Mouse (Mus musculus) hindbrain, embryonic 10.5 days (tissue): ENCODE measurements around the gene Dcun1d4. TPM values are rescaled to one million over a fixed set of nuclear protein-coding genes. Genes with fewer than 3 reads are reported as not detected.
"Not testable (repeated sequence)": the region's sequence is repeated elsewhere in the genome, so short reads cannot be mapped to it uniquely, and the experiment has no call there.

Experiments used
- DNase-seq: peaks from one replicate; pipeline ENCODE4 v3.0.0-alpha.2; 2017; ENCODE audit warnings: low spot score
- H3K27ac ChIP-seq: fragments of 300-500 bp; sonication (generic); 2 replicates; pipeline ENCODE4 v1.5.1; 2016; ENCODE audit warnings: mild to moderate bottlenecking, moderate library complexity
- H3K27me3 ChIP-seq: fragments of 300-500 bp; sonication (generic); 2 replicates; pipeline ENCODE4 v1.6.1; 2016; ENCODE audit warnings: mild to moderate bottlenecking; ENCODE audit not compliant: poor library complexity, insufficient read depth, severe bottlenecking
- H3K36me3 ChIP-seq: fragments of 300-500 bp; sonication (generic); 2 replicates; pipeline ENCODE4 v1.6.1; 2016; ENCODE audit warnings: mild to moderate bottlenecking, moderate library complexity
- H3K4me1 ChIP-seq: fragments of 300-500 bp; sonication (generic); replicated peaks from 2 replicates; pipeline ENCODE4 v1.6.1; 2016; ENCODE audit warnings: mild to moderate bottlenecking
- H3K4me3 ChIP-seq: fragments of 300-500 bp; sonication (generic); 2 replicates; pipeline ENCODE4 v1.5.1; 2016; ENCODE audit warnings: mild to moderate bottlenecking, moderate library complexity
- H3K9me3 ChIP-seq: fragments of 300-500 bp; sonication (generic); 2 replicates; pipeline ENCODE4 v1.6.1; 2016; ENCODE audit warnings: mild to moderate bottlenecking, moderate library complexity
- WGBS: fragments of 180-500 bp; shearing (Covaris S2); methylation state at CpG from one replicate; pipeline ENCODE4 v1.1.7; 2016; 5-methylcytosine and 5-hydroxymethylcytosine counted together
- polyA plus RNA-seq: library from polyadenylated mRNA; unstranded; fragments of >200 nt; fragmentation: Nextera tagmentation; extraction: Ambion mirVana; gene quantifications from 2 replicates; pipeline ENCODE4 v1.2.1, GENCODE M21; 2016

Gene Dcun1d4
- 45.7 and 46.9 TPM in 2 replicates for polyA plus RNA-seq

DNA sequence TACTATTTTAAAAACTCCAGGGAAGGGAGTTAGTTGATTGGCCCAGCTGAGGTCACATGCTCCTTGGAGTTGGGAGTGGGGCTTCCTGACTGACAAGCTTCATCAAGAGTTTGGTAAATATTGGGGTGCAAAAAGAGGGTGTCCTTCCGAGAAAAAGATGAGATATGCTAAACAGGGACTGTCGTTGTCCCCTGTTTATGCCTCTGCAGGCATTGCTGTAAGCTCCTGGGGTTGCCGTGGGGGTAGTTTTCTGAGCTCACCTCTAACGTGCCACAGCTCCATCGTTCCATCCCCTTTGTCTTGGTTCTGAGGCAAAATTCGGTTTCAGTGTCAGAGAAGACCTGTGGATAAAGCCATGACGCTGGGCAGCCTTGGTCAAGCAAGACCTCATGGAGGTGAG is at the start of gene Dcun1d4:
Gene Dcun1d4, plus strand, starts transcription at position 301 of the 400 bp plus-strand sequence.
- H3K4me3 ChIP-seq, result no peak within 1 kb of the TSS
- H3K9me3 ChIP-seq, result no peaks in the 10 kb centered on the region
- no peaks in the 10 kb centered on the region for H3K27me3 ChIP-seq
- 80% methylated on average over 7 of the region's 7 CpGs for WGBS
- DNase-seq, result no peak
- H3K4me1 ChIP-seq, result peaks cover 7% of the 10 kb centered on the region
- H3K27ac ChIP-seq, result no peak within 1 kb of the TSS
- no peaks in the 10 kb centered on the region for H3K36me3 ChIP-seq

- no peaks in the 10 kb centered on the region for H3K36me3 ChIP-seq
- WGBS, result 24% methylated on average over 14 of the region's 14 CpGs
- no peak overlapping the region for H3K4me3 ChIP-seq
- peak; percentile 76 for DNase-seq
- 0 out of 2 replicates have a peak, but pooled peaks cover 3% of the 10 kb centered on the region for H3K27me3 ChIP-seq
- H3K4me1 ChIP-seq, result 0 out of 2 replicates have a peak, but pooled peaks cover 3% of the 10 kb centered on the region
- no peaks in the 10 kb centered on the region for H3K9me3 ChIP-seq
- no peak overlapping the region for H3K27ac ChIP-seq
These were observed 49.2 kb upstream of the Dcun1d4 start for GRCm38 (mm10) chr5:73431581-73431980.

DNA sequence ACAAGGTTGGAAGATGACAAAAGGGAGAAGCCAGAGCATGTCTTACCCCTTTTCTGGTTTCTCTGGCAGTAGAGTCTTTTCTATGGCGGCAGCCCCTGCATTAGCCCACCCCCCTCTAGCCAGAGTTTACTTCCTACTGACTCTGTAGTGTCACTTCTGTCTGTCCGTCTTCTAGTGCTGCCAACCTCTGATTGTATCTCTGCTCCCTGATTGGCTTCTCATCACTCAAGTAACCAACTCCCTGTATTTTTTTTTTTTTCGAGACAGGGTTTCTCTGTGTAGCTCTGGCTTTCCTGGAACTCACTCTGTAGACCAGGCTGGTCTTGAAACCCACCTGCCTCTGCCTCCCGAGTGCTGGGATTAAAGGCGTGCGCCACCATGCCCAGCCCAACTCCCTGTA is 48.0 kb upstream of the Dcun1d4 start:
- WGBS, result 84% methylated on average over 6 of the region's 6 CpGs
- no peaks in the 10 kb centered on the region for H3K36me3 ChIP-seq
- H3K4me3 ChIP-seq, result no peak overlapping the region
- 0 out of 2 replicates have a peak, but pooled peaks cover 3% of the 10 kb centered on the region for H3K4me1 ChIP-seq
- DNase-seq, result no peak
- H3K27ac ChIP-seq, result no peak overlapping the region
- H3K9me3 ChIP-seq, result no peaks in the 10 kb centered on the region
- H3K27me3 ChIP-seq, result 0 out of 2 replicates have a peak, but pooled peaks cover 3% of the 10 kb centered on the region

- Histone ChIP-seq H3K9me3 (no peaks in the 10 kb centered on the region), H3K27me3 (0 out of 2 replicates have a peak, but pooled peaks cover 3% of the 10 kb centered on the region), H3K4me3 (no peak overlapping the region), H3K4me1 (0 out of 2 replicates have a peak, but pooled peaks cover 3% of the 10 kb centered on the region), H3K36me3 (no peaks in the 10 kb centered on the region), H3K27ac (no peak overlapping the region)
- 75% methylated on average over 7 of the region's 7 CpGs for WGBS
- DNase-seq, result no peak
These were observed 46.0 kb upstream of the Dcun1d4 start for GRCm38 (mm10) chr5:73434764-73435163.

DNA sequence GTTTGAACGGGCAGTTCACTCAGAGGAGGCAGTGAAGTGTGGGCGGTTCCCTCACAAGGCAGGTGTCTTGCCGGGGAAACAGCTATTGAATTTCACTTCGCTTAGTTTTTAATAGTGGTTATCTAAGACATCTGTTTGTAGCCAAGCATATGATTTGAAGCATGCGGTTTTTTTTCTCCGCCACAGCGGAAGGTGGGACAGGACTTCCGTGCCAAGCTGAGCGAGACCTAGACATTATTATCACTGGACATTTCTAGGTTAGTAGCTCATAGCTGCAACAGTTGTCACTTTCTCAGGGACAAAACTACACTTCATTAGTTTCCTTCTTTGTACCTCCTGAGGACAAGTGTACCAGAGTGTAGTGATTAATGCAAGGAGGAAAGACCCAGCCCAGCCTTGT is 38.6 kb upstream of the Dcun1d4 start:
- no peak overlapping the region for H3K27ac ChIP-seq
- H3K27me3 ChIP-seq, result no peaks in the 10 kb centered on the region
- WGBS, result 78% methylated on average over 9 of the region's 9 CpGs
- H3K4me1 ChIP-seq, result no peaks in the 10 kb centered on the region
- H3K9me3 ChIP-seq, result no peaks in the 10 kb centered on the region
- H3K36me3 ChIP-seq, result no peaks in the 10 kb centered on the region
- DNase-seq, result no peak
- no peak overlapping the region for H3K4me3 ChIP-seq

DNA sequence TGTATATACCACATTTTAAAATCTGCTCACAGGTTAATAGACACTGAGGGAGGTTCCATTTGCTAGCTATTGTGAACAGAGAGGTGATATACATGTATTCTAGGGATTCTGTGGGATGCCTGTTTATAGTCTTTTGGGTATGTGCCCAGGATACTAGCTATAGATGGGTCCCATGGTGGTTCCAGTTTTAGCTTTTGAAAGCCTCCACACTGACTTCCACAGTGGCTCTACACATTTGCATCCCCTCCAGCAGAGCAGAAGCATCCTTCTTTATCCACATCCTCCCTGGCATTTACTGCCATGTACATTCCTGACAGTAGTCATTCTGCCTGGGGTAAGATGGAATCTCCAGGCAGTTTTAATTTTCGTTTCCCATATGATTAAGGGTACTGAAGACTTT is 30.5 kb upstream of the Dcun1d4 start:
- WGBS, result 82% methylated on average over 1 of the region's 1 CpGs
- no peaks in the 10 kb centered on the region for H3K27me3 ChIP-seq
- H3K27ac ChIP-seq, result no peak overlapping the region

GRCm38 (mm10) chr5:73454502-73455306 is 26.1 kb upstream of the Dcun1d4 start:
- 87% methylated on average over 2 of the region's 2 CpGs for WGBS
- Histone ChIP-seq H3K36me3 (no peaks in the 10 kb centered on the region), H3K4me3 (no peak overlapping the region), H3K9me3 (no peaks in the 10 kb centered on the region), H3K4me1 (no peaks in the 10 kb centered on the region), H3K27ac (no peak overlapping the region), H3K27me3 (no peaks in the 10 kb centered on the region)
- DNase-seq, result no peak

More for the DNA sequence above, 30.5 kb upstream of the Dcun1d4 start:
- no peak for DNase-seq
- no peaks in the 10 kb centered on the region for H3K36me3 ChIP-seq
- no peaks in the 10 kb centered on the region for H3K9me3 ChIP-seq
- no peak overlapping the region for H3K4me3 ChIP-seq
- no peaks in the 10 kb centered on the region for H3K4me1 ChIP-seq

DNA sequence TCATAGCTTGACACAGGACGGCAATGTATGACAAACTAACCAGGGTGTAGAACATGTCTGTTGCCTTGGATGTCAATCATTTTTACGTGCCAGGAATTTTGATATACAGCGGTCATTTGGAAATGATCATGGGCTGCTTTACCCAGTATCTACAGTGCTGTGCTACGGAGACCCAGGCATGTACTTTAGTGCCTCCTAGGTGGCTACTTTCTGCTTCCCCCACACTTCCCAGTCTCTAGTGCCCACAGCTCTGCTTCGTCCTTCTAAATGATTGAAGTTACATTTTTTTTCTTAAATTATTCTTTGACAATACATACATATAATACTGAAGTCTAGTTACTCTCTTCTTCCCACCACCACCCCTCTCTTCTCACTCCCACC is 25.5 kb upstream of the Dcun1d4 start:
- H3K36me3 ChIP-seq, result no peaks in the 10 kb centered on the region

DNA sequence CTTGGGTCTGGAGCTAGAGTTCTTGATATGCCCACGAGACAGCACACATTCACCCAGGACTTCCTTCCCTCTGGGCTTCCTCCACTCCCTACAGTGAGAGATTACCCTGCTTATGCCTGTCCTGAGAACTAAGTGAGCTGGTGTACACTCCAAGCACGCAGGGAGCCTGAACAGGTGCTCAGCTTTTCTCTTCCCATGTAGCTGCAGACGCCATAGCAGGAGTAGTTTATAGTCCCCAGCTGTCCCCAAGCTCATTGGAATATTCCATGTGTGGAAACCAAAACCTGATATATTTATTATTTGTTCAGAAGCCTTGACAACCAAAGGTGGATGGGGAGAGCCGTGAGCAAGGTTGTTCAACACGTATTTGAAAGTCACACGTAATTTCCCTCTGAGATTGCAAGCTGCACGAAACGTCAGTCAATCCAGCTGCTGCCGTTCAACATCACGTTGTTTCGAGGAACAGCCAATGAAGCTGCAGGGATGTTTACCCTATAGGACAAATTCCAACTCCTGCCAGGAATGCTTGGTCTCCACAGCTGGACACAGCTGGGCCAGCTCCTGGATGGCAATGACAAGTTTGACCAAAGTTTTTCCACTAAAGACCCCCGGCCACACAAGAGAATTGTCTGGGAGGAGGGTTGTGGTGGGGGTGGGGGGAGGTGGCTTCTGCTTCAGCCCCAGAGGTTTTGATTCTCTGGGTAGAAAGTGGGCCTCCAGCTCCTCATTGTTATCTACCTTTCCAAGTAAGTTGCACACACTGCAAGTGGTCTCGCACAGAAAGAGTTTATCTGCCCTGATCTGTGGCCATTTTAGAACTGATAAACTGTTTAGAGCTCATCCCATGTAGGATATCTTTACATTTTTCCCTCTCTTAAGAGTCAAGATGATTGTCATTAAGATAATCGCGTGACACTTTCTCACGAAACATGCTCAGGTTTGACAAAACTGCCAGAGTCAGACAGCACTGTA is 12.1 kb upstream of the Dcun1d4 start:
- 86% methylated on average over 16 of the region's 16 CpGs for WGBS
- DNase-seq, result no peak

More for the DNA sequence above, 25.5 kb upstream of the Dcun1d4 start:
- H3K27ac ChIP-seq, result no peak overlapping the region
- H3K4me1 ChIP-seq, result no peaks in the 10 kb centered on the region
- DNase-seq, result no peak
- H3K27me3 ChIP-seq, result no peaks in the 10 kb centered on the region
- no peak overlapping the region for H3K4me3 ChIP-seq
- H3K9me3 ChIP-seq, result no peaks in the 10 kb centered on the region
- WGBS, result 89% methylated on average over 5 of the region's 5 CpGs

GRCm38 (mm10) chr5:73474412-73475405 is 6.1 kb upstream of the Dcun1d4 start:
- H3K36me3 ChIP-seq, result no peaks in the 10 kb centered on the region

More for the DNA sequence above, 12.1 kb upstream of the Dcun1d4 start:
- H3K4me3 ChIP-seq, result no peak overlapping the region
- H3K36me3 ChIP-seq, result no peaks in the 10 kb centered on the region
- H3K27ac ChIP-seq, result no peak overlapping the region
- H3K27me3 ChIP-seq, result no peaks in the 10 kb centered on the region
- no peaks in the 10 kb centered on the region for H3K9me3 ChIP-seq
- no peaks in the 10 kb centered on the region for H3K4me1 ChIP-seq

DNA sequence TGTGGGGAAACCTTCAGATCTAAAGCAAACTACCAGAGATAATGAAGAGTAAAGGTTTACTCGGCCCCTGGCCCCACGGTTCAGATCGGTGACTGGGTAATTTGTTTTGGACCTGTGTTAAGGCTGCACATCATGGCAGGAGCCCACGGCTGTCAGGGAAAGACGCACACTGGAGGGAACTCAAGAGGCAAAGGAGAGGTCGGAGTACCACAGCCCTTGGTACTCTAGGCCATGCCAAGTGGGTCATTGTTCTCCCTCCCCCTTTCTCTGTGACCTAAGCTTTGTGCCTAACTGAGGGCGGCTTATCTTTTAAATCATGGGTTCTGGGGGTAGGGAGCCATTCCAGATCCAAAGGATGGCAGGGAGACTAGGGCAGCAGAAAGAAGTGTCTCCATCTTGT is 601 bp downstream of the Dcun1d4 start:
- Histone ChIP-seq H3K27ac (no peak overlapping the region), H3K9me3 (no peaks in the 10 kb centered on the region), H3K4me3 (no peak overlapping the region), H3K27me3 (no peaks in the 10 kb centered on the region), H3K4me1 (peaks cover 10% of the 10 kb centered on the region), H3K36me3 (no peaks in the 10 kb centered on the region)
- no peak for DNase-seq
- 93% methylated on average over 7 of the region's 7 CpGs for WGBS

More at GRCm38 (mm10) chr5:73474412-73475405, 6.1 kb upstream of the Dcun1d4 start:
- DNase-seq, result no peak
- Histone ChIP-seq H3K27ac (no peak overlapping the region), H3K27me3 (no peaks in the 10 kb centered on the region), H3K9me3 (no peaks in the 10 kb centered on the region), H3K4me3 (no peak overlapping the region), H3K4me1 (no peaks in the 10 kb centered on the region)
- WGBS, result 90% methylated on average over 20 of the region's 20 CpGs

GRCm38 (mm10) chr5:73482381-73482780 is 1.6 kb downstream of the Dcun1d4 start:
- 88% methylated on average over 1 of the region's 1 CpGs for WGBS
- not testable (repeated sequence) for DNase-seq, H3K4me3 ChIP-seq, H3K27ac ChIP-seq, H3K36me3 ChIP-seq, H3K27me3 ChIP-seq, H3K9me3 ChIP-seq
- H3K4me1 ChIP-seq, result peaks cover 12% of the 10 kb centered on the region
